Mouse (Mus musculus): ENCODE data around the gene Nell2.

DNA sequence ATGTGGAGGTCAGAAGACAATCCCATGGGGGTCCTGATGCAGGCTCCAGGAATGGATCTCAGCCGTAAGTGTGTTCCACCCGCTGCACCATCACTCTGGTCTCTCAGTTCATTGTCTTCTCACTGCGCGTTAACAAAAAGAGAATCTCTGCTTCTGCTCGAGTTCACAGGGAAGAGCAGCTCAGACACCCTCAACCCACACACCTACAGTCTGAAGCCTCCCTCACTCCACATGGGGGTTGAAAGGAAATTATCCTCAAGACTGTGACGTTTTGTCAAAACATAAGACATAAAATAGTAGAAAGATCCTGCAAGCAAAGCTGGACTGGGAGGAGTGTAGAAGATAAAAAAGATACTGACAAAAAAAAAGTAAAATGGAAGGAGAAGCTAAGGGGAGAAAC lies 6.3 kb upstream of the Nell2 start:
- TF ChIP-seq POLR2A (IDR thresholded peaks at IDR 0.05; ENCODE audit: insufficient read length, low read depth) (no peak), POLR2AphosphoS2 (IDR thresholded peaks at IDR 0.05; ENCODE audit: insufficient read length, low read depth) (no peak), MYOD1 (IDR thresholded peaks at IDR 0.05; ENCODE audit: control insufficient read depth in 1 of 3, insufficient read length in 2 of 3, low read depth in 2 of 3) (no peak), MAX (IDR thresholded peaks at IDR 0.05; ENCODE audit: low read depth) (no peak), USF1 (IDR thresholded peaks at IDR 0.05; ENCODE audit: low read depth) (no peak), E2F4 (IDR thresholded peaks at IDR 0.05; ENCODE audit: insufficient read depth) (no peak), TCF12 (IDR thresholded peaks at IDR 0.05; ENCODE audit: insufficient read depth, poor library complexity, severe bottlenecking) (no peak), CEBPB (IDR thresholded peaks at IDR 0.05; ENCODE audit: insufficient read depth, poor library complexity, severe bottlenecking) (no peak), TCF3 (IDR thresholded peaks at IDR 0.05; ENCODE audit: insufficient read length, low read depth) (no peak), REST (IDR thresholded peaks at IDR 0.05; ENCODE audit: insufficient read depth, insufficient read length) (no peak)
